10 mouse cellular contexts compared by ENCODE assay signal in the genomic region with DNA sequence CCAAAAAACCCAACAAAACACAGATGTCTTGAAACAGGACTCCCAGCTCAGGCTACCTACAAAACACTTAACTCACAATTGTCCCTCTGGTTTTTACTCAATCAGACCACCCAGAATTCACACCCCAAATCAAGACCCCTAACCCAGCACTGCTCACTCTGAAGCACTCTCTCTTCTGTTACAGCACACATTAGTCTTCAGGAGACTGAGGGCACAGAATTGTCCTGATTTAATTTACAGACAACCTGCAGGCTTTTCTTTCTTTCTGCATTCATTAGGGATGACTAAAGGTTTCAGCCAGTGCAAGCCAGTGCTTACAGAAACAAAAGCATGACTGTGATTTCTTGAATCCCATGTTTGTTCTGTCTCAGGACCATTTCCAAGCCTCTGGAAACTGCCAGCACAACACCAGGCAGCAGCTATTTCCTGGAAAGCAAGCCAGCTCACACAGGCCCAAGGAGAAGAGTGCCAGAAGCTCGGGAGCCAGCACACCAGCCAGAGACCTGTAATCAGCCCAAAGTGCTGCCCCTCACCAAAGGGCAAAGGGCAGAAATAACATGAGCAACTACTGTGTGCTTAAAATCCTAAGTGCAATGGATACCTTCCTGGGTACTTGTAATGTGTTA. TPM values are rescaled to one million over a fixed set of nuclear protein-coding genes. Genes with fewer than 3 reads are reported as not detected.
DNase-seq lines count a peak whose midpoint lies in the region; ATAC-seq lines count a peak whose summit lies in the region.
"Had no signal": no experiment of that assay in that cellular context is flagged by ENCODE, and none has a peak within 500 bp of the region (broad histone marks: within the 10 kb centered on the region; RNA-seq: fewer than 3 reads in every experiment).

No protein-coding gene starts in this region.

- no peaks in the 10 kb centered on the region for H3K4me1 ChIP-seq in hindbrain, embryonic 14.5 days (replicated peaks; ENCODE audit: control insufficient read depth, insufficient read depth, low read length)
- H3K4me1 ChIP-seq in hindbrain, embryonic 12.5 days, result no peaks in the 10 kb centered on the region
- H3K4me1 ChIP-seq in limb, embryonic 12.5 days (replicated peaks), result no peaks in the 10 kb centered on the region

- ATAC-seq in hindbrain, embryonic 14.5 days (ENCODE audit: low FRiP score), result peak; percentile 46; the same call in 1 of the 2 replicates
- ATAC-seq in hindbrain, embryonic 12.5 days (ENCODE audit: low FRiP score), result no peak
- no peak for ATAC-seq in limb, embryonic 12.5 days (ENCODE audit: insufficient number of reproducible peaks, insufficient read depth, low FRiP score, low TSS enrichment, low read depth)
- ATAC-seq in megakaryocyte-erythroid progenitor cell, adult 5-6 weeks (replicated peaks; ENCODE audit: low FRiP score, low TSS enrichment, poor library complexity, severe bottlenecking), result no peak

- peaks cover 61% of the 10 kb centered on the region for H3K36me3 ChIP-seq in hindbrain, embryonic 14.5 days (replicated peaks; ENCODE audit: control insufficient read depth, insufficient read depth)
- peaks cover 67% of the 10 kb centered on the region for H3K36me3 ChIP-seq in hindbrain, embryonic 12.5 days
- H3K36me3 ChIP-seq in limb, embryonic 12.5 days, result peaks cover 71% of the 10 kb centered on the region

- H3K27ac ChIP-seq in hindbrain, embryonic 14.5 days, result no peak overlapping the region
- no peak overlapping the region for H3K27ac ChIP-seq in hindbrain, embryonic 12.5 days
- peak overlapping the region; percentile 76 for H3K27ac ChIP-seq in limb, embryonic 12.5 days
- H3K27ac ChIP-seq: kidney, postnatal 0 days had no signal

- DNase-seq in hindbrain, embryonic 14.5 days (ENCODE audit: low spot score), result no peak
- DNase-seq in Muller cell, postnatal 12 days (ENCODE audit: inconsistent ontology term), result peak; percentile 89
- DNase-seq in heart, adult 18-20 months, result peak; percentile 62 to 67
- DNase-seq in thymus, postnatal 4 days, result no peak
- DNase-seq in cerebellum, adult 8-10 months, result no peak
- DNase-seq: cerebellum, adult 9-10 months had no signal

- H3K27me3 ChIP-seq in hindbrain, embryonic 14.5 days (ENCODE audit: control insufficient read depth, insufficient read depth, low read length), result no peaks in the 10 kb centered on the region
- no peaks in the 10 kb centered on the region for H3K27me3 ChIP-seq in hindbrain, embryonic 12.5 days
- H3K27me3 ChIP-seq in limb, embryonic 12.5 days, result no peaks in the 10 kb centered on the region

- 54% methylated on average over 1 of the region's 1 CpGs for WGBS in hindbrain, embryonic 14.5 days
- WGBS in hindbrain, embryonic 12.5 days, result 63% methylated on average over 1 of the region's 1 CpGs
- WGBS in limb, embryonic 12.5 days, result 12% methylated on average over 1 of the region's 1 CpGs

- no peaks in the 10 kb centered on the region for H3K9me3 ChIP-seq in hindbrain, embryonic 14.5 days (ENCODE audit: control insufficient read depth, low read length)
- H3K9me3 ChIP-seq in hindbrain, embryonic 12.5 days (replicated peaks), result no peaks in the 10 kb centered on the region
- no peaks in the 10 kb centered on the region for H3K9me3 ChIP-seq in limb, embryonic 12.5 days

- H3K4me3 ChIP-seq in hindbrain, embryonic 14.5 days (replicated peaks; ENCODE audit: low read length), result no peak overlapping the region
- H3K4me3 ChIP-seq in hindbrain, embryonic 12.5 days, result no peak overlapping the region
- no peak overlapping the region for H3K4me3 ChIP-seq in limb, embryonic 12.5 days (replicated peaks)

- no peak overlapping the region for H3K4me2 ChIP-seq in hindbrain, embryonic 14.5 days (replicated peaks)
- H3K4me2 ChIP-seq in hindbrain, embryonic 12.5 days (replicated peaks), result no peak overlapping the region
- H3K4me2 ChIP-seq in limb, embryonic 12.5 days, result no peak overlapping the region

- no peak overlapping the region for H3K9ac ChIP-seq in hindbrain, embryonic 14.5 days
- H3K9ac ChIP-seq in hindbrain, embryonic 12.5 days, result no peak overlapping the region
- H3K9ac ChIP-seq in limb, embryonic 12.5 days (replicated peaks), result peak overlapping the region; percentile 8; the same call in 1 of the 2 replicates

RNA-seq across cellular contexts. Expression of gene Mlh1, which starts 11.1 kb away (rescaled TPM):
- 27.0 and 27.4 TPM in 2 replicates for polyA plus RNA-seq in hindbrain, embryonic 14.5 days (2014; fragmentation: Nextera tagmentation; extraction: Ambion mirVana)
- polyA plus RNA-seq in hindbrain, embryonic 12.5 days (2016; fragmentation: Nextera tagmentation; extraction: Ambion mirVana), result 39.2 and 39.4 TPM in 2 replicates
- total RNA-seq in heart, adult 18-20 months (2021), result 1 to 10 TPM; 5.5 to 7.7 TPM
- polyA plus RNA-seq in limb, embryonic 12.5 days (2016; fragmentation: Nextera tagmentation; extraction: Ambion mirVana), result 45.1 and 45.2 TPM in 2 replicates
- 47.2 and 69.4 TPM in 2 replicates for total RNA-seq in megakaryocyte-erythroid progenitor cell, adult 5-6 weeks (2014; fragmentation: Nextera tagmentation)
- 41.0 and 68.5 TPM in 2 replicates for total RNA-seq in megakaryocyte-erythroid progenitor cell, adult 5-6 weeks (2017)

RNA-seq across cellular contexts. Expression of gene Epm2aip1, which starts 11.3 kb away (rescaled TPM):
- 81.3 and 98.0 TPM in 2 replicates for polyA plus RNA-seq in hindbrain, embryonic 14.5 days (2014; fragmentation: Nextera tagmentation; extraction: Ambion mirVana)
- polyA plus RNA-seq in hindbrain, embryonic 12.5 days (2016; fragmentation: Nextera tagmentation; extraction: Ambion mirVana), result 49.0 and 51.7 TPM in 2 replicates
- 10 to 100 TPM; 22.5 to 24.2 TPM for total RNA-seq in heart, adult 18-20 months (2021)
- polyA plus RNA-seq in limb, embryonic 12.5 days (2016; fragmentation: Nextera tagmentation; extraction: Ambion mirVana), result 41.2 and 46.4 TPM in 2 replicates
- 15.9 and 16.7 TPM in 2 replicates for total RNA-seq in megakaryocyte-erythroid progenitor cell, adult 5-6 weeks (2014; fragmentation: Nextera tagmentation)
- total RNA-seq in megakaryocyte-erythroid progenitor cell, adult 5-6 weeks (2017), result 11.2 and 18.6 TPM in 2 replicates

RNA-seq across cellular contexts. Expression of gene Trank1, which starts 51.1 kb away (rescaled TPM):
- 12.6 and 15.6 TPM in 2 replicates for polyA plus RNA-seq in hindbrain, embryonic 14.5 days (2014; fragmentation: Nextera tagmentation; extraction: Ambion mirVana)
- polyA plus RNA-seq in hindbrain, embryonic 12.5 days (2016; fragmentation: Nextera tagmentation; extraction: Ambion mirVana), result 1.3 TPM in 2 replicates
- not detected for total RNA-seq in heart, adult 18-20 months (2021)
- polyA plus RNA-seq in limb, embryonic 12.5 days (2016; fragmentation: Nextera tagmentation; extraction: Ambion mirVana), result 0.10 and 0.12 TPM in 2 replicates
- total RNA-seq in megakaryocyte-erythroid progenitor cell, adult 5-6 weeks (2014; fragmentation: Nextera tagmentation), result not detected in 2 replicates
- total RNA-seq in megakaryocyte-erythroid progenitor cell, adult 5-6 weeks (2017), result not detected in 2 replicates

Comparison
In these comparisons a context has a peak if more than half of its experiments do, and no peak if none do; other contexts are left out.
1. DNase-seq: peak in Muller cell, postnatal 12 days (single experiment) and heart, adult 18-20 months (2 of 2); none in hindbrain, embryonic 14.5 days (single experiment), thymus, postnatal 4 days (single experiment) and cerebellum, adult 8-10 months (single experiment).